Mouse (Mus musculus): ENCODE data around the gene Egflam. TPM values are rescaled to one million over a fixed set of nuclear protein-coding genes. Genes with fewer than 3 reads are reported as not detected.

Egflam gene
- not detected for polyA plus RNA-seq (2017; shearing (Covaris generic))

GRCm38 (mm10) chr15:7397818-7398608, at the start of gene Egflam:
Gene Egflam, minus strand, starts transcription at chr15:7398395.

